Mouse (Mus musculus) erythroblast, embryonic 14.5 days (primary cell): ENCODE results near the gene Pld4.

Source experiments
- GATA1 ChIP-seq: IDR thresholded peaks from 2 replicates; pipeline ENCODE4 v1.6.1; 2012; ENCODE audit warnings: low read length, inconsistent platforms, mixed read lengths
- TAL1 ChIP-seq: IDR thresholded peaks from 3 replicates; pipeline ENCODE4 v1.6.1; 2012; ENCODE audit warnings: low read length, inconsistent platforms, mixed read lengths

- TF ChIP-seq GATA1 (no peak), TAL1 (no peak)
Observed at GRCm38 (mm10) chr12:112797672-112798331, 37.3 kb downstream of the Pld4 start.
